Mouse (Mus musculus): ENCODE data around the gene Pdss2.

The Pdss2 gene

DNA sequence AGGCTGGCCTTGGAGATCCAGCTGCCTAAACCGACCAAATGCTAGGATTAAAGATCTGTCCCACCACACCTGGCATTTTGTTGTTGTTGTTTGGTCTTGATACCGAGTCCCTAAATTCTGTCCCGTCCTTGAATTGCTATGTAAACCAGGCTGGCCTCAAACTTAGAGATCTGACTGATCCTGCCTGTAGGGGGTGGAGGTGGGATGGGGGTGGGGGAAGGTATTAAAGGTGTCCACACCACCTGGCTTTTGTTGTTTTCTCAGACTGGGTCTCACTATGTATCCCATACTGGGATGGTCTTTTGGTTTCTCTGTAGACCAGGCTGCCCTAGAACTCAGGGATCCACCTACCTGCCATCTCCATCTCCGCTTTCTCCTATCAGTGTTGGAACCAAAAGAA lies 259.9 kb downstream of the Pdss2 start:
- no peak for DNase-seq (ENCODE audit: low read depth, low spot score)

DNA sequence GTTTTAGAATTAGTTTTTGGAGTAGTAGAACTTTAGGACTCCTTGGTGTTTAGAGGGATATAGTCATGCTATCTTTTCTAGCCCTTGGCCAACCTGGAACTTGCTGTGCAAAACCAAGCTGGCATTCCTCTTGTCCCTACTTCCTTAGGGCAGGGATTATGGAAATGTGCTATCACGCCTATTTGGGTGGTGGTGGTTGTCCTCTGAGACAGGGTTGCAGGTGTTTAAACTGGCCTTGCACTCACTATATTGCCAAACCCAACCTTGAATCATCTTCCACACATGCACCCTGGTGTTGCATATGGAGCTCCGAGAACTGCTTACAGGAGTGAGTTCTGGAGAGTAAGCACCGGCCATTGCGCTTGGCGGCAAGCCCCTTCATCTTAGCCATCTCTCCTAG lies 260.7 kb downstream of the Pdss2 start:
- DNase-seq (ENCODE audit: low read depth, low spot score): no peak

DNA sequence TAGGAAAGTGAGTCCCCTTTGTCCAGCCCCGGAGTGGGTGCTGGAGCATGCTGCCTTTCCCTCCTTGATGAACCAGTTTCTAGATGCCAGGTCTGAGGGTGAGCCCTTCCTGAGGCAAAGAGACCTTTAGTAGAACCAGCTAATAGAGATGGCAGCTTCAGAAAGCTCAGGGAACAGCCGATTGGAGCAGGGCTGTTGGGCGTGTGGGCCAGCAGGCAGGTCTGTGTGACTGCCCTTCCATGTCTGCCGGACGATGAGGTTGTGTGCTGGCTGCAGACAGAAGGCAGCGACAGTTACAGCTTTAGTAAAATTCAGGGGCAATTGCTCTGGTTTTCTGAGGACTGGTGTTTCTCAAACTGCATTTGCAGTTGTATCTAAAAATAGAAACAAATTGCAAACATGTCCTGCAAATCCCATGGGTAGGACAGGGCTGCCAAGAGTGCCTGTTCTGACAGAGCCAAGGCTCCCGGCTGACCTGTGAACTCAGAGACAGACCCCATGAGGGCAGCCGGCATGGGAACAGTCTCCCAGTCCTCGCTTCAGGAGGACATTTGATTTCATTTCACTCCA lies 262.2 kb downstream of the Pdss2 start:
- no peak for DNase-seq (ENCODE audit: low read depth, low spot score)

DNA sequence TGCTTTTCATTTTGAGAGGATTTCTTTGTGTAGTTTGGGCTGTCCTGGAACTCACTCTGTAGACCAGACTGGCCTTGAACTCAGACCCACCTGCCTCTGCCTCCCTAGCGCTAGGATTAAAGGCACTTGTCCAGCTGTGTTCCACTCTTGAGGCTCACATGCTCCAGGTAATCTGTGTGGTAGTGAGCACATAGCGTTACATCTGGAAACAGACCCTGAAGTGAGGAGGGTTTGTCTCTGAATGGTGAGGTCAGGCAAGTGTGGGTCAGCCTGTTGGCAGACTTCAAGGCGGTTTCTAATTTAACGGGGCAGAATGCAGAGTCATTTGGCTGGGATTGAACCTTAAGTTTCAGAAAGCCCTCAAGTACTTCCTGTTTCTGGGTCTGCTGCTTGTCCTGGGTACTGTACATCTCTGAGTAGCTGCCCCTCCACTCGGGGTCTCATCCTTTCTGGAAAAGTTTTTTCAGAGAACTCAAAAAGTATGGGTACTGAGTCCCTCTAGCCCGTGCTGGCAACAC lies 264.5 kb downstream of the Pdss2 start:
- DNase-seq (ENCODE audit: low read depth, low spot score): no peak

DNA sequence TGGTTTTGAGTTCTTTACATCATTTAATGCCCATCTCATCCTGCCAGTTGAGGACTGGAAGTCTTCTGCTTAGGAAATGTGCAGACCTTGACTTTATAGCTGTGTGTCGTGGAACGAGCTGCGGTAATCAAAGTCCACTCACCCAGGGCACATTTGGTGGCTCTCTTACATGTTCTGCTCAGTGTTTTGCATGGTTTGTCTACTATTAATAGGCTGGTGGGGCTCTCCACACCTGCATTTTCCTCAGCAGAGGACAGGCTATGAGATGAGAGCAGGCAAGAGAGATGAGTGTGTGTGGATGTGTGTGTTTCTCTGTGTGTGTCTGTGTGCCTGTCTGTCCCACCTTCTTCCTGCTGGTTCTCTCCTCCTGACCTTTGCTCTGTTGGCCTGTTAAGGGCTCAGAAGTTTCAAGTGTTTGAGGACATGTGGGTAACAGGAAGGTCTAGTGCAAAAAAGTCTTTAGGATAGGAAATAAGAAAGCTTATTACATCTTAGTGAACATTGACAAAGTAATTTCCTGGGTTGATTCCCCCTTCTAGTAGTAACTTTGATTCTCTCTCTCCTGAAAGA lies 266.2 kb downstream of the Pdss2 start:
- no peak for DNase-seq (ENCODE audit: low read depth, low spot score)

DNA sequence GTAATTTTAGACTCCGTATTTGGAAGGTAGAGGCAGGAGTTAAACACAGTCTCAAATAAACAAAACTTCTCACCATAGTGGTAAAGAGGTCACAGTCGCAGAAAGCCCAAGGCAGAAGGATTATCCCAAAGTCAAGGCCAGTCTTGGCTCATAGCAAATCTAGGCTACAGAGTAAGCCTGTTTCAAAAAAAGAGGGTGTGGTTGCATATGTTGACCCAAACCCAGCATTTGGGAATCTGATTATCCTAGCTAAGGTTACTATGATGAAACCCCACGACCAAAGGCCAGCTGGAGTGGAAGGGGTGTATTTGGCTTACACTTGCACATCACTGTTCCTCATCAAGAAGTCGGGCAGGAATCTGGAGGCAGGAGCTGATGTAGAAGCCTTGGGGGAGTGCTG lies 267.0 kb downstream of the Pdss2 start:
- no peak for DNase-seq (ENCODE audit: low read depth, low spot score)

DNA sequence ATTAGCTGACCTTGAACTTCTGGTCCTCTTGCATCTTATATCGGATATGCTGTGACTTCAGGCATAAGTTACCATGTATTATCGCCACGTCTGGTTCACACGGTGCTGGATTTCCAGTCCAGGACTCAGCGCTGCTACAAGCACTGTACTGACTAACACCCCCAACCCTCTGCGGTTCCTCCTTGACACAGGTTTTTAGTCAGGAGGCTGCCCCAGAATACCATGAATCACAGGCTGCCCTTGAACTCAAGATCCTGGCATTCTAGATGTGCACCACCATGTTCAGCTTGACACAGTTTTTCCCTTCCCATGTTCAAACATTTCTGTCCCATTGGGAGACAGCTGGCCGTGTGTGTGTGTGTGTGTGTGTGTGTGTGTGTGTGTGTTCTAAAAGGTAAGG lies 267.9 kb downstream of the Pdss2 start:
- no peak for DNase-seq (ENCODE audit: low read depth, low spot score)

DNA sequence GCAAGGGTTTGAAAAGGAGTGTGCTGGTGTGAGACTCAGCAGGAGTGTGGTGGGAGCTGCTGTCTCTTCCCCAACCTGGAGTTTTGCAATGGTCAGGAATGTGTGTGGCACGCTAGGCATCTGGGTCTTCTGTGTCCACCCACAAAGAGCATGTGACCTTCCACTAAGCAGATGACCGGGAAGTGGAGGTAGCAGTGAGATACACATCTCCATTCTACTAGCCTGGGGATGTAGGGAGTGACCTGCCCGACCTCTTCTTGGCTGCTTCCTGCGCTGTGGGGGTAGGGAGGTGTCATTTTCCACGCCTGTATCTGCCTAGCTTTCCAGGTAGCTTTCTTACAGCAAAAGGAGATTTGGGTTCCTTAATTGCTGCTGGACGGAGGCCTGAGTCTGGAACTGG lies 268.3 kb downstream of the Pdss2 start:
- no peak for DNase-seq (ENCODE audit: low read depth, low spot score)

DNA sequence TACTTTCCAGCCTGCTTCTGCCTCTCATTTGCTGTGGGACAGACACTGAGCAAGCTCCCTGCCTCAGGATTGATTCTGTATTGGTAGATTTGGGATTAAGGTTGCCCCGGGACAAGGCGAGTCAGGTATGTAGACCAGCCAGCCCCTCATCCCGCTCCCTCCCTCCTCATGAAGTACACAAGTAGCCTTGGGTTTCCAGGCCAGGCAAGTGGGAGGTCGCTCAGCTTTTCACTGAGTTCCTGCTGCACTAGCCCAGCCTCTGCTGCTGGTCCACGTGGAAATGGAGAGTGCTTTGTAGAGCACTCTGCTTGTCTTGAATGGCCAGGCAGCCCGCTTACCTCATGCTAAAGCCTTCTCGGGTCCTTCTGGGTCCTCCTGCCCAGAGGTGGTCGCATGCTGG lies 268.7 kb downstream of the Pdss2 start:
- DNase-seq (ENCODE audit: low read depth, low spot score): no peak

DNA sequence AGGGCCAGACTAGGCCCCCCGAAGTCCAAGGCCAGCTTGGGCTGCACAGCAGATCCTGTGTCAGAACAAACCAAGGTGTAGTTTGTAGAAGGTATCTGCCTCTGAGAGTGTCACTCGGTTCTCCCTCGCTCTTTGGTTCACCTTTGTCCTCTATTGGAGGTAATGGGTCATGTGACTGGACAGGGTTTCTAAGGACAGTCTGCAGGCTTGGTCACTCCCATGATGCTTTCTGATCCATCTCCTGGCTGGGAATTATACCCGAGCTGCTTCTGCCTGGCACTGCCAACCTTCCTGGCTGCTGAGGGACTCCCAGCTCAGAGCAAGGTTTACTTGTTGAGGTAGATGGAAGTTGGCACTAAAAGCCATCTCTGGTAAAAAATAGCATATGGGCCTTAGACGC lies 269.6 kb downstream of the Pdss2 start:
- no peak for DNase-seq (ENCODE audit: low read depth, low spot score)

DNA sequence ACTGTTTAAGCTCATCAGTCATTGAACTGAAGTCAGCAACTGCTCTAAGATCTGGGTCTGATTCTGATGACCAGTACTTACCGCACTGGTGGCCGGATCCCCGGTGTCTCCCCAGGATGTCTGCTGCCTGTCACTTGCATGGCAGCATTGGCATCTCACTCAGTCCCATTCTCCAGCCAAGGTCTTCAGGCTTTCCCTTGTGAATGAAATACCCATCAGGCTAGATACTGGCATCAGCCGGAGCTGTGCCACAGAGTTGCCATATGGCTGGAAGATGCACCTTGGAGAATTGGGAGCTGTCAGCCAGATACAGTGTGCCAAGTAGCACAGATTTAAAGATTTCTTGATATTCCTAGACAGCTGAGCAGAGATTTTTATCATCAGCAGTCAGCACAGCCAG lies 281.3 kb downstream of the Pdss2 start:
- no peak for DNase-seq (ENCODE audit: low read depth, low spot score)

DNA sequence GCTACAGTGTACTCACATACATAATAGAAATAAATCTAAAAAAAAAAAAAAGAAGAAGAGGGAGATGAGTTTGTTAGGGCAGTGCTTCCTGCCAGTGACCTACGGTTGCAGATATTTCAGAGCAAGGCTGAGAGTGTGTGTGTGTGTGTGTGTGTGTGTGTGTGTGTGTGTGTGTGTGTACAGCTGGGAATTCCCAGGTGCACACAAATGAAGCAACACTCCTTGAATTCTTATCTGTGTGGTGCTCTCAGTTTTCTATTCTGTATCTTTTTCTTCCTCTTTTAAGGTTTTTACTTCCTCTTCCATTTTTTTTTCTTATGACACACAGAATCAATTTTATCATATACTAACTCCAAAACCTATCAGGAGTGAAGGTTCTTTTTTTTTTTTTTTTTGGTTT lies 283.0 kb downstream of the Pdss2 start:
- DNase-seq (ENCODE audit: low read depth, low spot score): no peak

DNA sequence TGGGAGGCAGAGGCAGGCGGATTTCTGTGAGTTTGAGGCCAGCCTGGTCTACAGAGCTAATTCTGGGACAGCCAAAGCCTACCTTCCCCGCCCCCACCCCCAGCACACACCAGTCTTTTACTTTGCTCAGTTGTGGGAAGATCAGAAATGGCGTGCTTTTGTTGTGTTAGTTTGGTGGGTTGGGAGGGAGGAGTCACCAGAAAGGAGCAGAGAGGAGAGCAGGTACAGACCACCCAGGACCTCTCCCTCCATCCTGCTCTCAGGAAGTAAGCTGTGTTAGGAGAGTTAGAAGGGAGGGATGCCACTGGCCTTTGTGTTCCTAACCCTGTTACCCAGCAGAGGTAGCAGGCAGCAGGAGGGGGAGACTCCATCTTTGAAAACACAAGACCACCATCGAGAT lies 285.8 kb downstream of the Pdss2 start:
- DNase-seq (ENCODE audit: low read depth, low spot score): no peak

DNA sequence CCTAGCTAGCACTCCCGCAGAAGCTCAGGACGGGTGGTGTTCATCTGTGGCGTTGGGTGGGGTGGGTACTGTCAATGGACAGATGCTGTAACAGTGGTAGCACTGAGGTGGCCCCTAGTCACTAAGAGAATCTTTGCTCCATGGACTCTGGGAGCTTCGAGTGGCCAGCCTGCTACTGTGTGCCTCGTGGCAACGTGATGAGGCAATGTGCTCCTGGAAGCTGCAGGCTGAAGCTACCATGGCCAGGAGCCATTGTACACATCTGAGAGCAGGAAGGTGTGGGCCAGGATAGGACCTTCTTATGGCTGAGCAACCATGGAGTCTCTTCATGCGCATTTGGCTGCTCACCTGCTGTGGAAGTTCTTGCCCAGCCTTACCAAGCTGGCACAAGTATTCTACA lies 287.9 kb downstream of the Pdss2 start:
- DNase-seq (ENCODE audit: low read depth, low spot score): no peak

DNA sequence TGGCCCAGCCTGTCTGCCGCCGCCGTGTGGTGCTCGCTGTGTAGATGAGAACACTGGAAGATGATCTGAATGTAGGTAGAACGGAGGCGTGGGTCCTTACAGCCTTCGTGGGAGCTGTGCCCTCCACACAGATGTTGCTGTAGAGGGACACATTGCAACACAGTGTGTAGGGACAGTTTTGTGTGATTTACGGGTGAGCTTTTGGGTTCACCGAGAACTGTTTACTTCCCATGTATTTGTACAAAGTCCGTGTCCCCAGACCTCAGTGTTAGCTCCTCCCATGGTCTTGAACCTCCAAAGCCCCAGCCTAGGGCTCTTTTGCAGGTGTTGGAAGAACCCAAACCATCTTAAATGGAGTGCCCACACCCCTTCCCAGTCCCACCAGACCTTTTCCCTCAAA lies 291.7 kb downstream of the Pdss2 start:
- DNase-seq (ENCODE audit: low read depth, low spot score): no peak

Data from retina, postnatal 7 days (tissue).